Mouse (Mus musculus) cerebellum, postnatal 36 days (tissue): ENCODE measurements around the gene Asb6.
A peak's percentile ranks its signal among the peaks of the same experiment; 100 is the strongest.

ENCODE experiments used
- DNase-seq, 2 experiments: peaks; one replicate each; pipeline ENCODE4 v3.0.0; 2021 to 2022; ENCODE audit warnings: mixed read lengths in 2 of 2

Asb6 gene

GRCm38 (mm10) chr2:30795271-30795888, 34.8 kb downstream of the Asb6 start:
- DNase-seq, result no peak

GRCm38 (mm10) chr2:30794179-30795108, 35.7 kb downstream of the Asb6 start:
- peak; percentile 95 to 99 for DNase-seq

GRCm38 (mm10) chr2:30792061-30792460, 38.1 kb downstream of the Asb6 start:
- no peak for DNase-seq

- DNase-seq, result no peak
Observed at GRCm38 (mm10) chr2:30787466-30787865, 42.7 kb downstream of the Asb6 start.

- DNase-seq, result no peak
Observed at GRCm38 (mm10) chr2:30784078-30784994, 45.8 kb downstream of the Asb6 start.

GRCm38 (mm10) chr2:30783346-30783745, 46.8 kb downstream of the Asb6 start:
- DNase-seq, result peak; percentile 59 to 67

- DNase-seq, result no peak
Observed at GRCm38 (mm10) chr2:30782312-30783290, 47.5 kb downstream of the Asb6 start.

GRCm38 (mm10) chr2:30779241-30779640, 50.9 kb downstream of the Asb6 start:
- DNase-seq, result no peak

GRCm38 (mm10) chr2:30778235-30778634, 51.9 kb downstream of the Asb6 start:
- no peak for DNase-seq

- no peak for DNase-seq
Observed at GRCm38 (mm10) chr2:30777266-30777665, 52.9 kb downstream of the Asb6 start.

- no peak for DNase-seq
Observed at GRCm38 (mm10) chr2:30775955-30776354, 54.2 kb downstream of the Asb6 start.

- no peak for DNase-seq
Observed at GRCm38 (mm10) chr2:30773313-30774005, 56.7 kb downstream of the Asb6 start.
